Mouse (Mus musculus) intestine, embryonic 16.5 days (tissue): ENCODE results near the gene Kdm2b. TPM values are rescaled to one million over a fixed set of nuclear protein-coding genes. Genes with fewer than 3 reads are reported as not detected.
A peak's percentile ranks its signal among the peaks of the same experiment; 100 is the strongest.

Experiments used
- ATAC-seq: fragments of 200-750 bp; cut with Nextera tagmentation; 2 replicates; pipeline ENCODE4 v1.8.0; 2017; ENCODE audit warnings: moderate TSS enrichment, moderate library complexity
- H3K27ac ChIP-seq: fragments of 300-500 bp; sonication (generic); 2 replicates; pipeline ENCODE4 v1.5.1; 2014; ENCODE audit warnings: mild to moderate bottlenecking, low read length
- H3K27me3 ChIP-seq: fragments of 300-500 bp; sonication (generic); replicated peaks from 2 replicates; pipeline ENCODE4 v1.6.1; 2014; ENCODE audit warnings: low read length, control low read depth, mixed read lengths; ENCODE audit not compliant: control insufficient read depth, insufficient read depth
- H3K36me3 ChIP-seq: fragments of 300-500 bp; sonication (generic); 2 replicates; pipeline ENCODE4 v1.6.1; 2014; ENCODE audit warnings: low read length, control low read depth; ENCODE audit not compliant: control insufficient read depth, insufficient read depth
- H3K4me1 ChIP-seq: fragments of 300-500 bp; sonication (generic); 2 replicates; pipeline ENCODE4 v1.6.1; 2014; ENCODE audit warnings: low read length, control low read depth, mixed read lengths; ENCODE audit not compliant: control insufficient read depth, insufficient read depth
- H3K4me2 ChIP-seq: fragments of 300-500 bp; sonication (generic); 2 replicates; pipeline ENCODE4 v1.6.1; 2014; ENCODE audit warnings: low read depth, low read length, control low read depth
- H3K4me3 ChIP-seq: fragments of 300-500 bp; sonication (generic); 2 replicates; pipeline ENCODE4 v1.5.1; 2014; ENCODE audit warnings: mild to moderate bottlenecking, low read length
- H3K9ac ChIP-seq: fragments of 300-500 bp; sonication (generic); 2 replicates; pipeline ENCODE4 v1.6.1; 2014; ENCODE audit warnings: low read depth, low read length
- H3K9me3 ChIP-seq: fragments of 300-500 bp; sonication (generic); 2 replicates; pipeline ENCODE4 v1.6.1; 2016; ENCODE audit warnings: low read length, control low read depth; ENCODE audit not compliant: control insufficient read depth
- WGBS: fragments of 180-500 bp; shearing (Covaris S2); extraction: QIAGEN DNeasy Blood & Tissue Kit; methylation state at CpG from one replicate; pipeline ENCODE4 v1.1.7; 2014; 5-methylcytosine and 5-hydroxymethylcytosine counted together
- polyA plus RNA-seq: library from polyadenylated mRNA; unstranded; fragments of >200 nt; fragmentation: Nextera tagmentation; extraction: Ambion mirVana; gene quantifications from 2 replicates; pipeline ENCODE4 v1.2.1, GENCODE M21; 2015

Gene Kdm2b
- polyA plus RNA-seq, 1 experiment from 2014 or later = 22.4 TPM

- Histone ChIP-seq H3K9ac (no peak overlapping the region), H3K36me3 (no peaks in the 10 kb centered on the region), H3K27ac (no peak overlapping the region), H3K4me1 (no peaks in the 10 kb centered on the region), H3K27me3 (no peaks in the 10 kb centered on the region), H3K4me3 (no peak overlapping the region), H3K9me3 (no peaks in the 10 kb centered on the region), H3K4me2 (no peak overlapping the region)
- peak; percentile 62; the same call in 1 of the 2 replicates for ATAC-seq
- 22% methylated on average over 4 of the region's 4 CpGs for WGBS
Observed at GRCm38 (mm10) chr5:122968322-122968721, 21.3 kb downstream of the Kdm2b start.

- 0 out of 2 replicates have a peak, but pooled peaks have one; percentile 4 for ATAC-seq
- H3K9me3 ChIP-seq = no peaks in the 10 kb centered on the region
- H3K27me3 ChIP-seq = no peaks in the 10 kb centered on the region
- H3K9ac ChIP-seq = no peak overlapping the region
- no peak overlapping the region for H3K4me2 ChIP-seq
- no peak overlapping the region for H3K27ac ChIP-seq
- no peaks in the 10 kb centered on the region for H3K36me3 ChIP-seq
- WGBS = 80% methylated on average over 11 of the region's 11 CpGs
- no peaks in the 10 kb centered on the region for H3K4me1 ChIP-seq
- no peak overlapping the region for H3K4me3 ChIP-seq
Observed at GRCm38 (mm10) chr5:122965427-122965826, 24.2 kb downstream of the Kdm2b start.

- Histone ChIP-seq H3K4me1 (no peaks in the 10 kb centered on the region), H3K4me3 (no peak overlapping the region), H3K36me3 (no peaks in the 10 kb centered on the region), H3K27me3 (no peaks in the 10 kb centered on the region), H3K9me3 (no peaks in the 10 kb centered on the region), H3K27ac (no peak overlapping the region), H3K9ac (no peak overlapping the region), H3K4me2 (no peak overlapping the region)
- peak; percentile 76 for ATAC-seq
- 68% methylated on average over 6 of the region's 6 CpGs for WGBS
Observed at GRCm38 (mm10) chr5:122964853-122965252, 24.8 kb downstream of the Kdm2b start.

GRCm38 (mm10) chr5:122961905-122962304 is 27.7 kb downstream of the Kdm2b start:
- H3K9me3 ChIP-seq = no peaks in the 10 kb centered on the region
- ATAC-seq = no peak
- H3K9ac ChIP-seq = no peak overlapping the region
- no peak overlapping the region for H3K4me3 ChIP-seq
- H3K27ac ChIP-seq = no peak overlapping the region
- no peaks in the 10 kb centered on the region for H3K36me3 ChIP-seq
- WGBS = 47% methylated on average over 3 of the region's 3 CpGs
- H3K4me2 ChIP-seq = no peak overlapping the region
- no peaks in the 10 kb centered on the region for H3K27me3 ChIP-seq
- H3K4me1 ChIP-seq = no peaks in the 10 kb centered on the region

- H3K9me3 ChIP-seq = no peaks in the 10 kb centered on the region
- WGBS = 85% methylated on average over 11 of the region's 11 CpGs
- ATAC-seq = no peak
- H3K4me1 ChIP-seq = no peaks in the 10 kb centered on the region
- no peak overlapping the region for H3K4me3 ChIP-seq
- no peaks in the 10 kb centered on the region; the same call in 1 of the 2 replicates for H3K27me3 ChIP-seq
- no peak overlapping the region for H3K9ac ChIP-seq
- H3K36me3 ChIP-seq = no peaks in the 10 kb centered on the region
- no peak overlapping the region for H3K4me2 ChIP-seq
- no peak overlapping the region for H3K27ac ChIP-seq
Observed at GRCm38 (mm10) chr5:122959391-122959790, 30.2 kb downstream of the Kdm2b start.

GRCm38 (mm10) chr5:122956059-122956458 is 33.6 kb downstream of the Kdm2b start:
- Histone ChIP-seq H3K4me2 (no peak overlapping the region), H3K9ac (no peak overlapping the region), H3K36me3 (no peaks in the 10 kb centered on the region), H3K27ac (no peak overlapping the region), H3K4me1 (peaks cover 15% of the 10 kb centered on the region), H3K27me3 (peaks cover 9% of the 10 kb centered on the region; the same call in 1 of the 2 replicates), H3K4me3 (no peak overlapping the region), H3K9me3 (no peaks in the 10 kb centered on the region)
- 74% methylated on average over 3 of the region's 3 CpGs for WGBS
- ATAC-seq = no peak

- ATAC-seq = peak; percentile 47
- peaks cover 23% of the 10 kb centered on the region for H3K4me1 ChIP-seq
- peak overlapping the region; percentile 48 for H3K4me3 ChIP-seq
- no peaks in the 10 kb centered on the region for H3K9me3 ChIP-seq
- peak overlapping the region; percentile 88 for H3K4me2 ChIP-seq
- peak overlapping the region; percentile 64 for H3K9ac ChIP-seq
- 3% methylated on average over 59 of the region's 59 CpGs for WGBS
- H3K27ac ChIP-seq = no peak overlapping the region
- H3K36me3 ChIP-seq = no peaks in the 10 kb centered on the region
- peaks cover 9% of the 10 kb centered on the region; the same call in 1 of the 2 replicates for H3K27me3 ChIP-seq
Observed at GRCm38 (mm10) chr5:122951913-122952641, 37.5 kb downstream of the Kdm2b start.

- WGBS = 7% methylated on average over 30 of the region's 30 CpGs
- Histone ChIP-seq H3K9ac (peak overlapping the region; percentile 64), H3K27ac (no peak overlapping the region), H3K4me2 (peak overlapping the region; percentile 88), H3K4me1 (peaks cover 23% of the 10 kb centered on the region), H3K27me3 (peaks cover 9% of the 10 kb centered on the region; the same call in 1 of the 2 replicates), H3K36me3 (no peaks in the 10 kb centered on the region), H3K9me3 (no peaks in the 10 kb centered on the region), H3K4me3 (peak overlapping the region; percentile 48)
- peak; percentile 72 for ATAC-seq
Observed at GRCm38 (mm10) chr5:122951056-122951912, 38.3 kb downstream of the Kdm2b start.

GRCm38 (mm10) chr5:122950329-122950953 is 39.2 kb downstream of the Kdm2b start:
- no peak overlapping the region for H3K27ac ChIP-seq
- 19% methylated on average over 23 of the region's 23 CpGs for WGBS
- peaks cover 23% of the 10 kb centered on the region for H3K4me1 ChIP-seq
- H3K36me3 ChIP-seq = no peaks in the 10 kb centered on the region
- peak; percentile 55; the same call in 1 of the 2 replicates for ATAC-seq
- peak overlapping the region; percentile 88 for H3K4me2 ChIP-seq
- peak overlapping the region; percentile 48 for H3K4me3 ChIP-seq
- H3K9me3 ChIP-seq = no peaks in the 10 kb centered on the region
- H3K27me3 ChIP-seq = peaks cover 9% of the 10 kb centered on the region; the same call in 1 of the 2 replicates
- no peak overlapping the region for H3K9ac ChIP-seq
